Mouse (Mus musculus): ENCODE measurements at regions not wholly inside any gene's neighbourhood (a gene's known extent, or its start where the extent isn't known, plus 50 kb on each side); places are given as distances from the start of the nearest gene placed in this dataset.
A peak's percentile ranks its signal among the peaks of the same experiment; 100 is the strongest.

DNA sequence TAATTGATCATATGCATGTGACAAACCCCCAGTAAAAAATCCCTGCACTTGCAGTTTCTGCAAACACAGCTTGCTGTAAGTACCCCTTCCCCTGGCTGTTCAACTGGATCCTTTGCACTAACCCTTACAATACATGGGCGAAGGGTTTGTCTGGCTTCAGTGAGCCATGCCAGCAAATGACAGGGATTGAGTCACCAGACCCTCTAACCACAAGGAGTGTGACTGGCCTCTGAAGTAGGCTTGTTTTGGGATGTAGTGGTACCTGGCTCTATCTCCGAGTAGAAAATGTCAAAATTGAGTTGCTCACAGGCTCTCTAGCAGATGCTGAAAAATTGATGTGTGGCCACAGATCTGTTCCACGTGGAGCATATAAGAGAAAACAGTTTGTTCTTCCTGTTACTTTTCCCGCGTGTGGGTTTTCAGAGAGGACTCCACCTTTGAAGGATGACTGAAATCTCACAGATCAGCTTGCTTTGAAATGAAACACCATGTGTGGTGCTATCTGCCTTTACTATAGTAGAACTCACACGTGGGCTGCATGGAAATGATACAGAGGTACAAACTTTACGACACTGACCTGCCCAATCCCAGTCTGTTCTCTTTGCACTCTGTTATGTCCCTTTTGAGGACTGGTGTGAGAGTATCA, 228.8 kb downstream of the Abcc12 start:
- Histone ChIP-seq H3K27me3 (no peaks in the 10 kb centered on the region), H3K4me3 (no peak overlapping the region), H3K4me2 (no peak overlapping the region), H3K9me3 (no peaks in the 10 kb centered on the region), H3K36me3 (no peaks in the 10 kb centered on the region), H3K9ac (no peak overlapping the region), H3K4me1 (replicated peaks) (no peaks in the 10 kb centered on the region), H3K27ac (replicated peaks) (no peak overlapping the region)
- no peak for ATAC-seq (ENCODE audit: low read depth)
- WGBS: 82% methylated on average over 7 of the region's 7 CpGs

DNA sequence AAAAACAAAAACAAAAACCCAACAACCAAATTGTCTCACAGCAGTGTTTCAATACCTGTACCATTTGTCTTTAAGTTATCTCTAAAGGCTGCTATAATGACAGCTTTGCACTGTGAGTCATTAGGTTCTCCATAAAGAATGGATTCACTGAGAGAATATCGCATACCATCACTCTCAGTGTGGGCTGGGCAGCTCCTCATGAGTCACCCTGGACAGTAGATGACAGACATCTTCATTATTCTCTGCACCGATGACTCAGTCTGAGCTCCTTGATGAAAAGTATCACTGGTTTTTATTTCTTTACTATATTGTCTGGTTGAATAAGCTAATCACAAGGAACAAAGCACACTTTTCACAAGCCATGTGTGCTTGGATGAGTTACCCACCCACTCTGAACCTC, 230.4 kb downstream of the Abcc12 start:
- H3K4me3 ChIP-seq: no peak overlapping the region
- H3K4me2 ChIP-seq: no peak overlapping the region
- ATAC-seq (ENCODE audit: low read depth): no peak
- H3K27ac ChIP-seq (replicated peaks): no peak overlapping the region
- 72% methylated on average over 2 of the region's 2 CpGs for WGBS
- no peaks in the 10 kb centered on the region for H3K36me3 ChIP-seq
- H3K27me3 ChIP-seq: no peaks in the 10 kb centered on the region
- H3K9me3 ChIP-seq: no peaks in the 10 kb centered on the region
- H3K4me1 ChIP-seq (replicated peaks): no peaks in the 10 kb centered on the region
- H3K9ac ChIP-seq: no peak overlapping the region

DNA sequence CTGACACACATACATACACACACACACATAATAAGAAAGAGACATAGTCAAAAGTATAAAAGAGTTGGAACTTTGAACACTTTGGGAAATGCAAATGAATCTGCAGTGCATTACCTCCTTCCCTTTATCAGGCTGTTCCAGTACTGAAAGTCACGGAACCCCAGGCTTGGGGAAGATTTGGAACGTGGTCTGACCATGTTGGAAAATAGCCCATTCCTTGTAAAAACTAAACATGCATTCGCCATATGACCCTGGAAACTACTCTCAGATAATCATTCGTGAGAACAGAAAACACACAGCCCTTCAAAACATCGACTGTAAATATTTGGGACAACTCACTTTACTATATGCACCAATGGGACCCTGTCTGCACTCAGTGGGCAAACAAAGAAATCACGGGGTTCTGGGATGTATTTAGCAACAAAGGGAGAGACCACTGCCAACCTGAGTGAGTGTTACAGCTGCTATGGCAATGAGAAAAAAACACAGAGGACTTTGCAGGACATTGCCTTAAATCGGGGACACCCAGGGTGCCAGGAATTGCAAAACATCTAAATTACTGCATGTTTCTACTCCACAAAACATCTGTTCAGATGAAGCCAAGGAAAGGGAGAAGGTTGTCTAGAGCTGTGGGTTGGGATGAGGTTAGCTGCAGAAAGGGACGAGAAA, 238.3 kb downstream of the Abcc12 start:
- Histone ChIP-seq H3K9me3 (no peaks in the 10 kb centered on the region), H3K9ac (no peak overlapping the region), H3K27ac (replicated peaks) (0 out of 2 replicates have a peak overlapping the region, but pooled peaks have one; percentile 3), H3K4me3 (no peak overlapping the region), H3K4me1 (replicated peaks) (peaks cover 19% of the 10 kb centered on the region), H3K27me3 (no peaks in the 10 kb centered on the region), H3K36me3 (no peaks in the 10 kb centered on the region), H3K4me2 (no peak overlapping the region)
- ATAC-seq (ENCODE audit: low read depth): no peak
- 73% methylated on average over 8 of the region's 8 CpGs for WGBS

DNA sequence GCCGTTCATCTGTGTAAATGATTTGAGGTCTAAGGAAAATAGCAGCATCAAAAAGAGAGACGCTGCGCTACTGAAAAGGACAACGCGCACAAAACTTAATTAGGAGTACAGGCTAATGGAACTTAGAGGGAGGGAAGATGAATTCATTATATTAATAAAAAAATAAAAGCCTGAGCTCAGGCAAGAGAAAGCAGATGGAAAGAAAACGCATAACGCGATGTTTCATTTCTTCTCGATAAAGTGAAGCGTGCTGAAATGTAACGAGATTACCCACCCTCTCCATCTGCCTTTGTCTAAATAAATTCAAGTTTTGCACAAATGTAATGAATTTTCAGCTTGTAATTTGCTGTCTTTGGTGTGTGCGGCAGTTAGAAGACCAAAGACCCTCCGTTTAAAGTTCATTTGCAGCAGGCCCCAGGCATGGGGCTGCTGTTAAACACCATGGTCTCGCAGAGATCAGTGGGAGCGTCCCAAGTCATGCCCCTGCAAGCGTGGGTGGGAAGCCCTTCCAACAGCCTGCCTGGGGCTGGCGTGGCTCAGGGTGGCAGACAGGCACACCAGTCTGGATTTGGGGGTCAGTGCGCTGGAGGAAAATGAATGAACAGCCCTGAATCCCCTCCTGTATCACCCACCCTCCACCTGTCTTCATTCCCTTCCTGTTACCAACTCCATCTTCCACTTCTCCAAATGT, 241.8 kb downstream of the Abcc12 start:
- 73% methylated on average over 18 of the region's 18 CpGs for WGBS
- H3K27ac ChIP-seq (replicated peaks): peak overlapping the region; percentile 64; the same call in 1 of the 2 replicates

DNA sequence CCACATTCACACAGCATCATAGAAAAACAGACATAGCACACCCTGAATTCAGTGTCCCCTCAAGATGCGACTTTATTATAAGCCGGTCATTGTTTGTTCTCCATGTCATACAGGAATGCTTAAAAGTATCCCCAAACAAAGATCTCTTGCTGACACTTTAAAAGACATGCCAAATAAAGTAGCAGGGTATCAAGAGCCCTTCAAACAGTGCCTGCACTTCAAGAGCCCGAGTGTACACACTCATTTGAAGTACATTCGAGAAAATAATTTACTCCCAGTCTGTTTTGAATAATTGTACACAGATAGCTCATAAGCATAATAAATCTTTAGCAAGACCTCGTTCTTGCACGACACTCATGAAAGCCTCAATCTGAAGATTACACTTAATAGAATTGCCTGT, 249.1 kb downstream of the Abcc12 start:
- WGBS: 74% methylated on average over 6 of the region's 6 CpGs
- H3K9me3 ChIP-seq: no peaks in the 10 kb centered on the region
- H3K4me3 ChIP-seq: no peak overlapping the region
- ATAC-seq (ENCODE audit: low read depth): no peak
- H3K27ac ChIP-seq (replicated peaks): no peak overlapping the region
- no peak overlapping the region for H3K9ac ChIP-seq
- H3K4me1 ChIP-seq (replicated peaks): peaks cover 14% of the 10 kb centered on the region
- no peaks in the 10 kb centered on the region for H3K27me3 ChIP-seq
- H3K36me3 ChIP-seq: no peaks in the 10 kb centered on the region
- H3K4me2 ChIP-seq: no peak overlapping the region

More for the DNA sequence above, 241.8 kb downstream of the Abcc12 start:
- no peak overlapping the region for H3K4me3 ChIP-seq
- H3K4me1 ChIP-seq (replicated peaks): peaks cover 23% of the 10 kb centered on the region
- H3K9ac ChIP-seq: no peak overlapping the region
- H3K36me3 ChIP-seq: no peaks in the 10 kb centered on the region
- no peaks in the 10 kb centered on the region for H3K9me3 ChIP-seq
- no peaks in the 10 kb centered on the region; the same call in 1 of the 2 replicates for H3K27me3 ChIP-seq
- no peak overlapping the region for H3K4me2 ChIP-seq
- ATAC-seq (ENCODE audit: low read depth): no peak

DNA sequence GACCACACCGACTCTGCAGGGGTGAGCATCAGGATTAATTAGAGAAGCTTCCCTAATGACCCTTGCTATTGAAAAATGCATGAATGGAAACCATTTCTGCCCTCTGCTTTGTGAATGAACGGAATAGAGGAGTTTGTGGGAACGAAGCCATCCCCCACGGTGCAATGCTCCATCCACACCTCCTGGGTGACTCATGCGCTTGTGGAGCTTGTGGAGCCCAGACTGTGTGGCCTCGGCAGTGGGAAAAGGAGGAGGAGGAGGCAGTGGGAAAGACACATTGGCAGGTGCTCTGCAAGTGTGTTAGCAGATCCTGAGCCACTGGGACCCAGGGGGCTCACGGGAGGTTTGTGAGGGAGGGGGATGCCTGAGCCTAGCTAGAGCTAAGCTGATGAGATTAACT, 251.9 kb downstream of the Abcc12 start:
- WGBS: 29% methylated on average over 7 of the region's 7 CpGs
- ATAC-seq (ENCODE audit: low read depth): peak; percentile 27

DNA sequence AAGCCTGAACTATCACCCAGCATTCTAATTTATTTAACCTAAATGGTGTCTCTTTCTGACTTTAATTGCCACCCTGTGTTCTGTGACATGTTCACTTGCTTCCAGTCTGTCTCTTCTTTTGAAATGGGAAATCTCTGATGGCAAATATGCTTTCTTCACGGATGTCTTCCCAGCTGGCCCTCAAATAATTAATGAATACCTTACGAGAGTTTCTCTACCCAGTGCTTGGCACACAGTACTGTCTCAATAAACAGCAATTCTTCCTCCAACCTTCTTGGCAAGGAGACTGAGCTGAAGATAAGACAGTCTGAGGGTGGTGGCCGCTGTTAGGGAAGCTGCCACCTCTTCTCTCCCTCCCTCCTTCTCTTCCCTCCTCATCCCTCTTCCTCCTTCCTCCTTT, 252.5 kb downstream of the Abcc12 start:
- 65% methylated on average over 3 of the region's 3 CpGs for WGBS
- ATAC-seq (ENCODE audit: low read depth): no peak
- no peaks in the 10 kb centered on the region for H3K36me3 ChIP-seq
- H3K4me1 ChIP-seq (replicated peaks): peaks cover 27% of the 10 kb centered on the region
- H3K4me2 ChIP-seq: no peak overlapping the region
- H3K27me3 ChIP-seq: no peaks in the 10 kb centered on the region
- H3K9ac ChIP-seq: no peak overlapping the region
- no peaks in the 10 kb centered on the region for H3K9me3 ChIP-seq
- H3K4me3 ChIP-seq: no peak overlapping the region
- H3K27ac ChIP-seq (replicated peaks): no peak overlapping the region

More for the DNA sequence above, 251.9 kb downstream of the Abcc12 start:
- peaks cover 30% of the 10 kb centered on the region for H3K4me1 ChIP-seq (replicated peaks)
- no peak overlapping the region for H3K4me2 ChIP-seq
- H3K36me3 ChIP-seq: no peaks in the 10 kb centered on the region
- no peak overlapping the region for H3K9ac ChIP-seq
- H3K9me3 ChIP-seq: no peaks in the 10 kb centered on the region
- H3K27ac ChIP-seq (replicated peaks): peak overlapping the region; percentile 52
- H3K27me3 ChIP-seq: no peaks in the 10 kb centered on the region
- no peak overlapping the region for H3K4me3 ChIP-seq

DNA sequence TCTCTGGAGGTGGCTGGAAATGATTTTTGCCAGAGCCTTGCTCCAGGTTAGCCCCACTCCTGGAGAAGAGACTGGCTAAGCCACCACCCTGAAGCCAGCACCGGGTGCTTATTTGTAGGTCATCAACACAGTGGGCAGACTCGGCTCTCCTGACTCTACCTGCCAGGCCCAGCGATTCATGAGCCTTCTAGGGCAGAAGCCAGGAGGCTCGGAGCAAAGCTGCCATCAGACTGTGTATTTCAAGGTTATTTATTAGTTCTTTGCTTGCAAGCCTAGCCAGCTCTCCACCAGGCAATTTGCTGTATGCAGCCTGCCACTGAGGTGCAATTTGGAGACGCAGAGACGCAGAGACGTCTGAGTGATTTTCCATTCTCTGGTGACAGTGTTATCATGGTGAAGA, 255.4 kb downstream of the Abcc12 start:
- WGBS: 37% methylated on average over 7 of the region's 7 CpGs
- H3K27ac ChIP-seq (replicated peaks): peak overlapping the region; percentile 87
- H3K4me2 ChIP-seq: no peak overlapping the region
- no peaks in the 10 kb centered on the region for H3K9me3 ChIP-seq
- peaks cover 27% of the 10 kb centered on the region for H3K4me1 ChIP-seq (replicated peaks)
- H3K4me3 ChIP-seq: no peak overlapping the region
- H3K27me3 ChIP-seq: no peaks in the 10 kb centered on the region
- peak; percentile 52 for ATAC-seq (ENCODE audit: low read depth)
- H3K36me3 ChIP-seq: no peaks in the 10 kb centered on the region
- H3K9ac ChIP-seq: peak overlapping the region; percentile 52

DNA sequence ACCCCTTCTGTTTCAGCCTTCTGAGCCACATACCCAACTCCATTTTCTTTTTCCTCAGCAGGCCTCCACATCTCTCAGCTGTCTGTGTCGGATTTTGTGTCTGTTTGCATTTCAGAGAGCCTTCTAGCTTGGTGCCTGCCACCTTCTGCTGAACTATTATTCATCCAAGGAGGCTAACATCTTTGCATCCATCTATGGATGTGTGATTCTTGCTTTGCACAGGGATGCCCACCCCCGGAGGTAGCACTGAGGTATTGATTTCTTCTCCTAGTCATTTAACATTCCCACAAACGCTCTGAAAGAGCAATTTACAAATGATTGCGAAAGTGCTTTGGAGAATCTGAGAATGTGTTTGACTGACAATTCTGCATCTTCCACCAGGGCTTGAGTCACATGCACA, 255.9 kb downstream of the Abcc12 start:
- no peak overlapping the region for H3K4me2 ChIP-seq
- H3K9ac ChIP-seq: peak overlapping the region; percentile 52
- H3K36me3 ChIP-seq: no peaks in the 10 kb centered on the region
- WGBS: 54% methylated on average over 4 of the region's 4 CpGs
- H3K27me3 ChIP-seq: no peaks in the 10 kb centered on the region
- no peaks in the 10 kb centered on the region for H3K9me3 ChIP-seq
- ATAC-seq (ENCODE audit: low read depth): no peak
- no peak overlapping the region for H3K4me3 ChIP-seq
- H3K27ac ChIP-seq (replicated peaks): peak overlapping the region; percentile 87
- peaks cover 27% of the 10 kb centered on the region for H3K4me1 ChIP-seq (replicated peaks)

DNA sequence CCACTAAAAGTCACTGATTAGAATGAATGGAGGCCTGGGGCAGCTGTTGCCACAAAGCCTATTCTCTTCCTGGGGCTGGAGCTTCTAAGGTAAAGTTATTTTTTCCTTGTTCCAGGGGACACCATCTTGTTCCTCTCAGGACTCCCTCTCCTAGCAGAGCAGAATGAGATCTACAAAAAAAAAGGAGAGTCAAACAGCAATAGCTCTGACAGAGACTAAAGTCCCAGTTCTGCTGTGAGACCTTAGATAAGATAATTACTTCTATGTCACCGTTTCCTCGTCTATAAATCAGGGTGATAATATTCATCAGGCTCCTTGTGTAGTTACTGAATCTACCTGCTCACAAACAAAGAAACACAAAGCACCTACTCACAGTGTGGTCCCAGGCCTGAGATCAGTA, 256.7 kb downstream of the Abcc12 start:
- no peaks in the 10 kb centered on the region for H3K27me3 ChIP-seq
- 75% methylated on average over 2 of the region's 2 CpGs for WGBS
- H3K4me2 ChIP-seq: no peak overlapping the region
- no peak overlapping the region for H3K4me3 ChIP-seq
- H3K36me3 ChIP-seq: no peaks in the 10 kb centered on the region
- peak overlapping the region; percentile 87; the same call in 1 of the 2 replicates for H3K27ac ChIP-seq (replicated peaks)
- H3K4me1 ChIP-seq (replicated peaks): peaks cover 25% of the 10 kb centered on the region
- ATAC-seq (ENCODE audit: low read depth): no peak
- no peak overlapping the region for H3K9ac ChIP-seq
- no peaks in the 10 kb centered on the region for H3K9me3 ChIP-seq

DNA sequence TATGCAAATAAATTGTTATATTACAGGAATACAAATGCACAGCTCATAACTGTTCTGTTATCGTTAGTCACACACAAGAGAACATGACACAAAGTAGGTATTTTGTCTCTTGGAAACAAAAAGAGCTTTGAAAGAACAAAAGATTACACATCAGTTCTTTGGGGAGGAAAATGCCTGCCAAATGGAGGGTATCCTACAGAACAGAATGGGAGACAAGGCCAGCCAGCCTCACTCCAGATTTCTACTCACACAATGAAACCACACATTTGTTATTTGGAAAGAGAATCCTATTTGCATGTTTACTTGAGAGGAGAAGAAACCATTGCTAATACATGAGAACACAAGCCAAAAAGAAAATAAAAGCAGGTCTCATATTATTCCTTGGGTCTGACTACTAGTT, 258.0 kb downstream of the Abcc12 start:
- WGBS: 40% methylated on average over 1 of the region's 1 CpGs
- Histone ChIP-seq H3K27me3 (no peaks in the 10 kb centered on the region), H3K36me3 (no peaks in the 10 kb centered on the region), H3K9ac (no peak overlapping the region), H3K4me1 (replicated peaks) (peaks cover 20% of the 10 kb centered on the region), H3K9me3 (no peaks in the 10 kb centered on the region), H3K4me3 (no peak overlapping the region), H3K4me2 (no peak overlapping the region), H3K27ac (replicated peaks) (no peak overlapping the region)
- no peak for ATAC-seq (ENCODE audit: low read depth)

DNA sequence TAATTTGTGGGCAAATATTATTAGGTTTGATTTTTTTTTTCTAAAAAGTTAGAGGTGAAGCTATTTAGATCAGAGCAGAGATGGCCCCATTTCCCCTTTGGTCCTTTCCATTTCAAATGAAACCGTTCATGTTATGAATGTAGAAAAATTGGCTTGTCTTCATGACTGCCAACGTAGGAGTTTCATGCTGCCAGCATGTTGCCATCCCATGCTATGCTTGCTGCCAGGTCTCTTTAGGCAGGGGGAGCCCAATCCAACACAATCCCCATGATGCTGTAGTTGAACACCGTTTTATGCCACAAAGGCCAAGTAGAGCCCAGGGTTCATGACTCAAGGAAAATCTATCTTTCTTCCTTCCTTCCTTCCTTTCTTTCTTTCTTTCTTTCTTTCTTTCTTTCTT, 259.5 kb downstream of the Abcc12 start:
- no peaks in the 10 kb centered on the region for H3K9me3 ChIP-seq
- H3K4me2 ChIP-seq: no peak overlapping the region
- no peak overlapping the region for H3K4me3 ChIP-seq
- H3K27me3 ChIP-seq: no peaks in the 10 kb centered on the region
- H3K4me1 ChIP-seq (replicated peaks): peaks cover 20% of the 10 kb centered on the region
- no peak overlapping the region for H3K27ac ChIP-seq (replicated peaks)
- no peak for ATAC-seq (ENCODE audit: low read depth)
- no peaks in the 10 kb centered on the region for H3K36me3 ChIP-seq
- H3K9ac ChIP-seq: no peak overlapping the region
- 85% methylated on average over 3 of the region's 3 CpGs for WGBS
